Mouse (Mus musculus) heart, embryonic 11.5 days (tissue): Measurements from ENCODE around the gene Smyd1. TPM values are rescaled to one million over a fixed set of nuclear protein-coding genes. Genes with fewer than 3 reads are reported as not detected.
A peak's percentile ranks its signal among the peaks of the same experiment; 100 is the strongest.
"Not testable (repeated sequence)": the region's sequence is repeated elsewhere in the genome, so short reads cannot be mapped to it uniquely, and the experiment has no call there.

Experiments
- ATAC-seq: fragments of 200-750 bp; cut with Nextera tagmentation; replicated peaks from 2 replicates; pipeline ENCODE4 v1.8.0; 2017; ENCODE audit warnings: moderate library complexity; ENCODE audit not compliant: insufficient number of reproducible peaks, low FRiP score, low TSS enrichment
- H3K27ac ChIP-seq: fragments of 300-500 bp; sonication (generic); 2 replicates; pipeline ENCODE4 v1.5.1; 2014; ENCODE audit warnings: mild to moderate bottlenecking, low read depth, low read length
- H3K27me3 ChIP-seq: fragments of 300-500 bp; sonication (generic); 2 replicates; pipeline ENCODE4 v1.6.1; 2014; ENCODE audit warnings: mild to moderate bottlenecking, low read length, mixed read lengths; ENCODE audit not compliant: control insufficient read depth, insufficient read depth
- H3K36me3 ChIP-seq: fragments of 300-500 bp; sonication (generic); 2 replicates; pipeline ENCODE4 v1.6.1; 2014; ENCODE audit warnings: mild to moderate bottlenecking, low read length, moderate library complexity, mixed read lengths; ENCODE audit not compliant: control insufficient read depth, insufficient read depth
- H3K4me1 ChIP-seq: fragments of 300-500 bp; sonication (generic); 2 replicates; pipeline ENCODE4 v1.6.1; 2014; ENCODE audit warnings: low read length; ENCODE audit not compliant: control insufficient read depth, insufficient read depth
- H3K4me2 ChIP-seq: fragments of 300-500 bp; sonication (generic); 2 replicates; pipeline ENCODE4 v1.6.1; 2014; ENCODE audit warnings: mild to moderate bottlenecking, moderate library complexity
- H3K4me3 ChIP-seq: fragments of 300-500 bp; sonication (generic); 2 replicates; pipeline ENCODE4 v1.5.1; 2014; ENCODE audit warnings: low read depth, low read length
- H3K9ac ChIP-seq: fragments of 300-500 bp; sonication (generic); 2 replicates; pipeline ENCODE4 v1.6.1; 2014; ENCODE audit warnings: mild to moderate bottlenecking, low read depth, low read length, moderate library complexity
- H3K9me3 ChIP-seq: fragments of 300-500 bp; sonication (generic); replicated peaks from 2 replicates; pipeline ENCODE4 v1.6.1; 2016; ENCODE audit warnings: low read length; ENCODE audit not compliant: control insufficient read depth
- WGBS: fragments of 180-500 bp; shearing (Covaris S2); extraction: QIAGEN DNeasy Blood & Tissue Kit; methylation state at CpG from one replicate; pipeline ENCODE4 v1.1.7; 2014; ENCODE audit not compliant: insufficient replicate concordance; 5-methylcytosine and 5-hydroxymethylcytosine counted together
- polyA plus RNA-seq: library from polyadenylated mRNA; unstranded; fragments of >200 nt; fragmentation: Nextera tagmentation; extraction: Ambion mirVana; gene quantifications from 2 replicates; pipeline ENCODE4 v1.2.1, GENCODE M21; 2014

Smyd1 gene
- polyA plus RNA-seq, 1 experiment from 2014 or later: 164 TPM

- WGBS: under 1% methylated on average over 62 of the region's 84 CpGs
- Histone ChIP-seq H3K27me3 (no peaks in the 10 kb centered on the region), H3K27ac (peak within 1 kb of the TSS; percentile 99), H3K9me3 (no peaks in the 10 kb centered on the region), H3K36me3 (no peaks in the 10 kb centered on the region), H3K4me1 (peaks cover 14% of the 10 kb centered on the region), H3K9ac (peak within 1 kb of the TSS; percentile 99), H3K4me3 (peak within 1 kb of the TSS; percentile 96), H3K4me2 (peak within 1 kb of the TSS; percentile 81)
- peak; percentile 90 for ATAC-seq
These were observed 50.4 kb downstream of the Smyd1 start, which contains the start of gene Krcc1 for GRCm38 (mm10) chr6:71271389-71272315. Krcc1 (plus strand) TSS chr6:71271677.

GRCm38 (mm10) chr6:71271057-71271388 is 51.0 kb downstream of the Smyd1 start:
- H3K4me3 ChIP-seq: peak overlapping the region; percentile 96
- peak overlapping the region; percentile 74 for H3K9ac ChIP-seq
- peak overlapping the region; percentile 81 for H3K4me2 ChIP-seq
- H3K27me3 ChIP-seq: no peaks in the 10 kb centered on the region
- 2% methylated on average over 8 of the region's 8 CpGs for WGBS
- no peaks in the 10 kb centered on the region for H3K9me3 ChIP-seq
- no peak for ATAC-seq
- no peaks in the 10 kb centered on the region for H3K36me3 ChIP-seq
- H3K27ac ChIP-seq: peak overlapping the region; percentile 96
- H3K4me1 ChIP-seq: peaks cover 14% of the 10 kb centered on the region

GRCm38 (mm10) chr6:71270301-71271056 is 51.6 kb downstream of the Smyd1 start:
- H3K27me3 ChIP-seq: no peaks in the 10 kb centered on the region
- no peaks in the 10 kb centered on the region for H3K9me3 ChIP-seq
- H3K27ac ChIP-seq: peak overlapping the region; percentile 96
- H3K4me3 ChIP-seq: peak overlapping the region; percentile 96
- H3K4me1 ChIP-seq: peaks cover 14% of the 10 kb centered on the region
- H3K36me3 ChIP-seq: no peaks in the 10 kb centered on the region
- 21% methylated on average over 14 of the region's 14 CpGs for WGBS
- H3K9ac ChIP-seq: peak overlapping the region; percentile 74
- H3K4me2 ChIP-seq: peak overlapping the region; percentile 81
- ATAC-seq: peak; percentile 51

- not testable (repeated sequence) for H3K4me2 ChIP-seq, H3K4me3 ChIP-seq, ATAC-seq, H3K36me3 ChIP-seq, H3K27me3 ChIP-seq, H3K9me3 ChIP-seq, H3K9ac ChIP-seq
- whole genome bisulfite sequencing: 88% methylated on average over 6 of the region's 6 CpGs
- H3K27ac ChIP-seq: peak overlapping the region; percentile 96
- H3K4me1 ChIP-seq: peaks cover 14% of the 10 kb centered on the region
These were observed 52.4 kb downstream of the Smyd1 start for GRCm38 (mm10) chr6:71269686-71270050.

GRCm38 (mm10) chr6:71268929-71269685 is 52.9 kb downstream of the Smyd1 start:
- no peak overlapping the region for H3K4me3 ChIP-seq
- H3K27ac ChIP-seq: peak overlapping the region; percentile 96
- 37% methylated on average over 7 of the region's 7 CpGs for WGBS
- no peak overlapping the region for H3K4me2 ChIP-seq
- no peaks in the 10 kb centered on the region for H3K36me3 ChIP-seq
- peaks cover 15% of the 10 kb centered on the region for H3K4me1 ChIP-seq
- H3K9me3 ChIP-seq: no peaks in the 10 kb centered on the region
- ATAC-seq: no peak
- H3K9ac ChIP-seq: no peak overlapping the region
- H3K27me3 ChIP-seq: no peaks in the 10 kb centered on the region

GRCm38 (mm10) chr6:71267603-71268002 is 54.4 kb downstream of the Smyd1 start:
- H3K9me3 ChIP-seq, H3K27ac ChIP-seq, H3K9ac ChIP-seq, H3K4me3 ChIP-seq, H3K36me3 ChIP-seq, H3K4me2 ChIP-seq, H3K27me3 ChIP-seq, ATAC-seq: not testable (repeated sequence)
- peaks cover 20% of the 10 kb centered on the region for H3K4me1 ChIP-seq
- WGBS: 81% methylated on average over 7 of the region's 7 CpGs

GRCm38 (mm10) chr6:71262142-71262833 is 59.7 kb downstream of the Smyd1 start:
- peak; percentile 76 for ATAC-seq
- H3K36me3 ChIP-seq: no peaks in the 10 kb centered on the region
- WGBS: 41% methylated on average over 8 of the region's 8 CpGs
- peak overlapping the region; percentile 64 for H3K4me2 ChIP-seq
- peaks cover 11% of the 10 kb centered on the region for H3K4me1 ChIP-seq
- peak overlapping the region; percentile 62 for H3K4me3 ChIP-seq
- H3K9ac ChIP-seq: peak overlapping the region; percentile 84
- H3K27me3 ChIP-seq: no peaks in the 10 kb centered on the region
- peak overlapping the region; percentile 92 for H3K27ac ChIP-seq
- no peaks in the 10 kb centered on the region for H3K9me3 ChIP-seq

- no peaks in the 10 kb centered on the region for H3K27me3 ChIP-seq
- H3K27ac ChIP-seq: peak overlapping the region; percentile 92
- H3K4me2 ChIP-seq: peak overlapping the region; percentile 64
- H3K4me3 ChIP-seq: peak overlapping the region; percentile 62
- peak overlapping the region; percentile 84 for H3K9ac ChIP-seq
- no peaks in the 10 kb centered on the region for H3K36me3 ChIP-seq
- no peaks in the 10 kb centered on the region for H3K9me3 ChIP-seq
- ATAC-seq: no peak
- 47% methylated on average over 3 of the region's 3 CpGs for WGBS
- peaks cover 11% of the 10 kb centered on the region for H3K4me1 ChIP-seq
These were observed 61.0 kb downstream of the Smyd1 start for GRCm38 (mm10) chr6:71261060-71261459.
